Mouse (Mus musculus) left cerebral cortex, postnatal 36 days (tissue): Measurements from ENCODE around the gene Dhdh. TPM values are rescaled to one million over a fixed set of nuclear protein-coding genes. Genes with fewer than 3 reads are reported as not detected.

Source experiments
- DNase-seq, 2 experiments: peaks; one replicate each; pipeline ENCODE4 v3.0.0; 2021 to 2022; ENCODE audit warnings: low spot score in 2 of 2, mixed read lengths in 1 of 2
- intact Hi-C: fragments of 180-260 bp; cut with DNase I; formaldehyde crosslinking; loops from one replicate; pipeline ENCODE4 v1.15.1; 2025
- microRNA-seq: library from miRNA; unstranded; fragments of <30 nt; microRNA quantifications from one replicate; pipeline ENCODE4 v1.2.0, GENCODE M21; 2022
- total RNA-seq, 2 experiments: library from RNA; stranded (reverse); gene quantifications; 2 replicates each; pipeline ENCODE4 v1.2.3; 2021

Dhdh gene
- total RNA-seq, 2 experiments from 2014 or later = 4.0 to 4.8 TPM

GRCm38 (mm10) chr7:45426556-45426955 lies 62.0 kb downstream of the Dhdh start:
- no peak for DNase-seq
- intact Hi-C loops = no loop called here

GRCm38 (mm10) chr7:45421194-45421593 lies 67.4 kb downstream of the Dhdh start:
- no peak for DNase-seq
- intact Hi-C loops = no loop called here

Small RNA genes lying within 50 kb of the gene (microRNA-seq; reads per million reads assigned to microRNA genes)
- not detected for gene Gm22133

Other genes starting within 250 kb of the Dhdh start
- gene Cd37, start 249.7 kb downstream of the Dhdh start, total RNA-seq = 1 to 10 TPM; 5.0 to 5.9 TPM
- 1 to 10 TPM; 1.2 to 1.6 TPM for gene Slc6a16, start 247.7 kb downstream of the Dhdh start, total RNA-seq
- gene Slc6a21, start 211.3 kb downstream of the Dhdh start, total RNA-seq = not detected
- gene Trpm4, start 155.0 kb downstream of the Dhdh start, total RNA-seq = 10 to 100 TPM; 18.0 to 20.9 TPM
- gene Hrc, start 153.5 kb downstream of the Dhdh start, total RNA-seq = under 1 TPM; 0.27 to 0.52 TPM
- 100 to 1,000 TPM; 154 to 168 TPM for gene Ppfia3, start 121.8 kb downstream of the Dhdh start, total RNA-seq
- 100 to 1,000 TPM; 164 to 189 TPM for gene Lin7b, start 118.2 kb downstream of the Dhdh start, total RNA-seq
- 100 to 1,000 TPM; 273 to 486 TPM for gene Snrnp70, start 93.1 kb downstream of the Dhdh start, total RNA-seq
- gene Kcna7, start 83.2 kb downstream of the Dhdh start, total RNA-seq = not detected
- gene Ntf5, start 75.1 kb downstream of the Dhdh start, total RNA-seq = not detected
- gene Lhb, start 68.0 kb downstream of the Dhdh start, total RNA-seq = not detected
- 10 to 100 TPM; 14.1 to 16.9 TPM for gene Gys1, start 54.0 kb downstream of the Dhdh start, total RNA-seq
- 10 to 100 TPM; 39.7 to 41.5 TPM for gene Ruvbl2, start 50.7 kb downstream of the Dhdh start, total RNA-seq
- 100 to 1,000 TPM; 198 to 232 TPM for gene Ftl1, start 28.9 kb downstream of the Dhdh start, total RNA-seq
- gene Bax, start 21.9 kb downstream of the Dhdh start, total RNA-seq = 10 to 100 TPM; 63.6 to 64.0 TPM
- gene Tulp2, start 6.9 kb downstream of the Dhdh start, total RNA-seq = not detected
- gene Gm45808, start 2.0 kb downstream of the Dhdh start, total RNA-seq = under 1 TPM in 1 of 2 experiments, not detected in 1; 0.57 TPM
- gene Nucb1, start 21.6 kb upstream of the Dhdh start, total RNA-seq = 10 to 100 TPM; 96.8 to 98.9 TPM
- 10 to 100 TPM; 24.2 to 31.3 TPM for gene Ppp1r15a, start 37.5 kb upstream of the Dhdh start, total RNA-seq
- 1 to 10 TPM; 3.7 to 5.2 TPM for gene Plekha4, start 37.5 kb upstream of the Dhdh start, total RNA-seq
- gene Hsd17b14, start 66.1 kb upstream of the Dhdh start, total RNA-seq = under 1 TPM in 1 of 2 experiments, not detected in 1; 0.39 TPM
- 10 to 100 TPM; 18.8 to 27.5 TPM for gene Bcat2, start 81.3 kb upstream of the Dhdh start, total RNA-seq
- not detected for gene Fgf21, start 126.7 kb upstream of the Dhdh start, total RNA-seq
- not detected for gene Fut1, start 128.5 kb upstream of the Dhdh start, total RNA-seq
- not detected for gene Izumo1, start 133.0 kb upstream of the Dhdh start, total RNA-seq
- gene Rasip1, start 138.7 kb upstream of the Dhdh start, total RNA-seq = 1 to 10 TPM; 6.9 to 8.0 TPM
- gene Mamstr, start 151.2 kb upstream of the Dhdh start, total RNA-seq = 1 to 10 TPM; 4.1 to 5.1 TPM
- gene Fut2, start 177.6 kb upstream of the Dhdh start, total RNA-seq = under 1 TPM in 1 of 2 experiments, not detected in 1; 0.63 TPM
- gene Ntn5, start 195.2 kb upstream of the Dhdh start, total RNA-seq = 1 to 10 TPM; 4.2 to 5.7 TPM
- under 1 TPM; 0.37 to 0.48 TPM for gene Sec1, start 205.6 kb upstream of the Dhdh start, total RNA-seq
- 100 to 1,000 TPM; 209 to 228 TPM for gene Car11, start 211.0 kb upstream of the Dhdh start, total RNA-seq
- gene Dbp, start 216.3 kb upstream of the Dhdh start, total RNA-seq = 100 to 1,000 TPM; 128 to 138 TPM
- 100 to 1,000 TPM; 284 to 337 TPM for gene Rpl18, start 226.7 kb upstream of the Dhdh start, total RNA-seq
- gene Sphk2, start 229.2 kb upstream of the Dhdh start, total RNA-seq = 10 to 100 TPM; 29.9 to 30.0 TPM
- not detected for gene Fam83e, start 232.4 kb upstream of the Dhdh start, total RNA-seq
- gene Spaca4, start 237.0 kb upstream of the Dhdh start, total RNA-seq = not detected